Mouse (Mus musculus) hindbrain, embryonic 16.5 days (tissue): ENCODE data around the gene Ltbp4. TPM values are rescaled to one million over a fixed set of nuclear protein-coding genes. Genes with fewer than 3 reads are reported as not detected.

Source experiments
- ATAC-seq: fragments of 200-750 bp; cut with Nextera tagmentation; 2 replicates; pipeline ENCODE4 v1.8.0; 2017; ENCODE audit warnings: moderate TSS enrichment, moderate library complexity
- H3K27ac ChIP-seq: fragments of 300-500 bp; sonication (generic); 2 replicates; pipeline ENCODE4 v1.5.1; 2014; ENCODE audit warnings: low read depth, mild to moderate bottlenecking, control low read depth, low read length, moderate library complexity
- H3K27me3 ChIP-seq: fragments of 300-500 bp; sonication (generic); replicated peaks from 2 replicates; pipeline ENCODE4 v1.6.1; 2014; ENCODE audit warnings: low read length; ENCODE audit not compliant: control insufficient read depth, insufficient read depth
- H3K36me3 ChIP-seq: fragments of 300-500 bp; sonication (generic); 2 replicates; pipeline ENCODE4 v1.6.1; 2014; ENCODE audit warnings: mild to moderate bottlenecking, low read length, moderate library complexity, mixed read lengths; ENCODE audit not compliant: control insufficient read depth, insufficient read depth
- H3K4me1 ChIP-seq: fragments of 300-500 bp; sonication (generic); 2 replicates; pipeline ENCODE4 v1.6.1; 2014; ENCODE audit warnings: low read depth, low read length; ENCODE audit not compliant: control insufficient read depth, insufficient read depth
- H3K4me2 ChIP-seq: fragments of 300-500 bp; sonication (generic); 2 replicates; pipeline ENCODE4 v1.6.1; 2014; ENCODE audit warnings: mild to moderate bottlenecking, low read length, control low read depth, moderate library complexity
- H3K4me3 ChIP-seq: fragments of 300-500 bp; sonication (generic); 2 replicates; pipeline ENCODE4 v1.5.1; 2014; ENCODE audit warnings: mild to moderate bottlenecking, low read length, control low read depth, moderate library complexity
- H3K9ac ChIP-seq: fragments of 300-500 bp; sonication (generic); 2 replicates; pipeline ENCODE4 v1.6.1; 2014; ENCODE audit warnings: low read depth, mild to moderate bottlenecking, control low read depth, low read length, moderate library complexity
- H3K9me3 ChIP-seq: fragments of 300-500 bp; sonication (generic); 2 replicates; pipeline ENCODE4 v1.6.1; 2014; ENCODE audit warnings: mild to moderate bottlenecking, low read length, moderate library complexity; ENCODE audit not compliant: control insufficient read depth
- WGBS: fragments of 180-500 bp; shearing (Covaris S2); extraction: QIAGEN DNeasy Blood & Tissue Kit; methylation state at CpG from one replicate; pipeline ENCODE4 v1.1.7; 2014; 5-methylcytosine and 5-hydroxymethylcytosine counted together
- polyA plus RNA-seq: library from polyadenylated mRNA; unstranded; fragments of >200 nt; fragmentation: Nextera tagmentation; extraction: Ambion mirVana; gene quantifications from 2 replicates; pipeline ENCODE4 v1.2.1, GENCODE M21; 2015

Ltbp4 gene
- polyA plus RNA-seq, 1 experiment from 2014 or later, result 14.1 TPM

DNA sequence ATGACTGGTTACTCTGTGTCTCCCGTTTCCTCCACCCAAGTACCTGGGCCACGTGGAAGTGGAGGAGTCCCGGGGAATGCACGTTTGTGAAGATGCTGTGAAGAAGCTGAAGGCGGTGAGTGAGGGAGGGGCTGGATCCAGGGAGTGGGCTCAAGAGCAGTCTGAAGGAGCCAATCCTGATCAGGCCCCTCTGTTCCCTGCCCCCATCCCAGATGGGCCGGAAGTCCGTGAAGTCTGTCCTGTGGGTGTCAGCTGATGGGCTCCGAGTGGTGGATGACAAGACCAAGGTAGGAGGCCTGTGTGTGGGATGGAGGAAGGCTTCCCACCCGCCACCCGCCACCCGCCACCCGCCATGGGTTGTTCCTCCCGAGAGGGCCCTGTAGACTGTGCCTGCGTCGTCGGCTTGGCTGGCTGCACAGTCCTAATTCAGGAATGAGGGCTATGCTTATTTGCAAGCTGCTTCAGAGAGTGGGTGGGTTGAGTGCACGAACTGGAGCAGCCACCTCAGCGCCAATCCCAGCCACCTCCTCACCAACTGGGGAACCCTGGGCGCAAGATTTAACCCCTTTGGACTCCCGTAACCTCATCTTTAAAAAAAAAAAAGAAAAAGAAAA, 70.9 kb downstream of the Ltbp4 start:
- Histone ChIP-seq H3K4me1 (peaks cover 3% of the 10 kb centered on the region), H3K9me3 (no peaks in the 10 kb centered on the region), H3K27ac (no peak overlapping the region), H3K36me3 (peaks cover 61% of the 10 kb centered on the region), H3K4me3 (no peak overlapping the region), H3K4me2 (no peak overlapping the region), H3K27me3 (no peaks in the 10 kb centered on the region), H3K9ac (no peak overlapping the region)
- ATAC-seq, result no peak
- WGBS, result 75% methylated on average over 18 of the region's 20 CpGs

DNA sequence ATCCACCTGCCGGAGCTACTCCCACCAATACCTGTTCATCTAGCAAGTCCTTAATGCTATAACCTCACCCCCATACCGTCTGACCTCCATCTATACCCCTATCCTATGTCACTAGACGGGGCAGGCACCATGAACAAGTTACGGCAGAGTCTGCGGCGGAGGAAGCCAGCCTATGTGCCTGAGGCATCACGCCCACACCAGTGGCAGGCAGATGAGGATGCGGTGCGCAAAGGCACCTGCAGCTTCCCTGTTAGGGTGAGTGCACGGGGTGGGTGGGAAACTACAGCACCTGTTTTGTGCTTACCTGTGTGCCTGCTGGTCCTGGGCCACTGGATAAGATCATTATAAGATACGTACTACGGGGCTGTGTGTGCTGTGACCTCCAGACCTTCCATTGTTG, 72.7 kb downstream of the Ltbp4 start:
- H3K9ac ChIP-seq, result no peak overlapping the region
- H3K4me1 ChIP-seq, result peaks cover 21% of the 10 kb centered on the region
- H3K4me3 ChIP-seq, result no peak overlapping the region
- H3K27me3 ChIP-seq, result no peaks in the 10 kb centered on the region
- H3K4me2 ChIP-seq, result no peak overlapping the region
- peaks cover 47% of the 10 kb centered on the region for H3K36me3 ChIP-seq
- ATAC-seq, result no peak
- WGBS, result 92% methylated on average over 12 of the region's 12 CpGs
- H3K9me3 ChIP-seq, result no peaks in the 10 kb centered on the region
- H3K27ac ChIP-seq, result no peak overlapping the region

DNA sequence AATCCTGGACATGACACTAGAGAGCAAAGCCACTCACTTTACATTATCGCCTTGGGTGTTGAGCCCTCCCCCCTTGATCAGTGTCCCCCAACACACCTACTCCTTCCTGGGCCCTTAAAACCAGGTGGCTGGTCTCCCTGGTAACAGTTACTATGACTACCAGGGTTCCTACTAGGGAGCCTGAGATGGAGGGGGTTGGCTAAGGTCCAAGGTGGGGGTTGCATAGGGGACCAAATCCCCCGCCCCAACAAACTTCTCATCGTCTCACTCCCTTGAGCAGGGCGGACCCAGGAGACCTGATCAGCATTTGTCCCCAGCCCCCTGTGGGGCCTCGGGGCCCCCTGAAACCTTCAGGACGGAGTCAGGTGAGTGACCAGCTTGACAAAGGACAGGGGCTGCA, 75.6 kb downstream of the Ltbp4 start:
- Histone ChIP-seq H3K36me3 (peaks cover 28% of the 10 kb centered on the region), H3K4me1 (peaks cover 28% of the 10 kb centered on the region), H3K4me3 (no peak overlapping the region), H3K27ac (no peak overlapping the region), H3K9me3 (no peaks in the 10 kb centered on the region), H3K27me3 (no peaks in the 10 kb centered on the region), H3K9ac (no peak overlapping the region), H3K4me2 (no peak overlapping the region)
- ATAC-seq, result no peak
- 68% methylated on average over 6 of the region's 6 CpGs for WGBS

DNA sequence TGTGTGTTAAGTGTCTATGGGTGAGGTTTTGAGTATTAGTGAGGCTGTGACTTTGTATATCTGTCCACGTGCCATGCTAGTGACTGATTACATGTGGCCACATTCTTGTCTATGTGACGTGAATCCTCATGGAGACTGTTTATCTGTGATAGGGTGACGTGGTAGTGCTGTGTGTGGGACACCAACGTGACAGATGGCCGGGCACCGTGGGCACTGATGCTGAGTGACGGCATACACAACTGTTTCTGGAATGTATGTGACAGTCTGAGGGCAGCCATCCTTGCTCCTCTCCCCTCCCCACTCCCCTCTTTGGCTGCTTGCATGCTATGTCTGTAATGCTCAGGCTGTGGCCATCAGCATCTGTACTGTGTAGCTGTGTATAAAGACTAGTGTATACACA, 76.6 kb downstream of the Ltbp4 start:
- Histone ChIP-seq H3K4me1 (peaks cover 28% of the 10 kb centered on the region), H3K27ac (peak overlapping the region; percentile 92), H3K36me3 (peaks cover 23% of the 10 kb centered on the region), H3K9me3 (no peaks in the 10 kb centered on the region), H3K27me3 (no peaks in the 10 kb centered on the region), H3K4me3 (peak overlapping the region; percentile 72), H3K4me2 (peak overlapping the region; percentile 89), H3K9ac (peak overlapping the region; percentile 17)
- 33% methylated on average over 7 of the region's 7 CpGs for WGBS
- no peak for ATAC-seq

DNA sequence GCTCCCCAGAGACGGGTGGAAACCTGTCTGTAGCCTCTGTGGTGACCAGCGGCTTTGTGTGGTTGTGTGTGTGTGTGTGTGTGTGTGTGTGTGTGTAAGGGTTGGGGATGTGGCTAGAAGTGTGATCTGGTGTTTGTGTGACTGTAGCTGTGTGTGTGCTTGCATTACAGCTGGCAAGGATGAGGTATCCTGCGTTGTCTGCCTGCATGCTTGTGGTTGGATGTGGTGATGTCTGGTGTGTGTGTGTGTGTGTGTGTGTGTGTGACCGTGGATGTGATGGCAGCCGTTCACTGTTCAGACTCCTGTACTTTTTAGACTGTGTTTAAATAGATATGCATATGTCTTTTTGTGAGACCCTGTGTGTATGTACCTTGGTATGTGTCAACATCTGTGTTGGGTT, 77.7 kb downstream of the Ltbp4 start:
- Histone ChIP-seq H3K27me3 (no peaks in the 10 kb centered on the region), H3K9ac (peak overlapping the region; percentile 80)
- WGBS, result 12% methylated on average over 5 of the region's 5 CpGs

DNA sequence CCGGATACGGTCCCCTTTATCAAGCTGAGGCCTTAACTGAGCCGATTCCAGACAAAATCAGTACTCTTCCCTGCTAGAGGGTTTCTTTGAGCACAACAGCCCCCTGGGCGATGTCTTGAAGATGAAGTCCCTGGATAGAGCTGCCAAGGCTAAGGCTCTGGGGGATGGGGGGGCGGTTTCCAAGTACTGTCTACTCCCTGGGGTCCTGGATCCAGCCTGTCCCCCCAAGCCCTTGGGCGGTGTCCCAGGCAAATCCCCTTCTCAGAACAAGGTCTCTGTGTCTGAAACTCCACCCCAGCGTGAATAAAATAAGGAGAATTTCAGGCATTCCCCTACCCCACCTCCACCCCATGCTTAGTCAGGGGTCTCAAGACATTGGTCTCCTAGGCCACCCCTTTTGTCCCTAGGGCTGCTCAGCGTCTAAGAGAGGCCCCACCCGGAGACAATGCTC, 78.2 kb downstream of the Ltbp4 start:
- Histone ChIP-seq H3K27ac (peak overlapping the region; percentile 92), H3K9me3 (no peaks in the 10 kb centered on the region), H3K4me2 (peak overlapping the region; percentile 89), H3K9ac (peak overlapping the region; percentile 80), H3K36me3 (peaks cover 15% of the 10 kb centered on the region), H3K4me3 (peak overlapping the region; percentile 72), H3K27me3 (no peaks in the 10 kb centered on the region), H3K4me1 (peaks cover 28% of the 10 kb centered on the region)
- WGBS, result 2% methylated on average over 9 of the region's 9 CpGs
- ATAC-seq, result peak; percentile 7; the same call in 1 of the 2 replicates

More for the DNA sequence above, 77.7 kb downstream of the Ltbp4 start:
- ATAC-seq, result 0 out of 2 replicates have a peak, but pooled peaks have one; percentile 1
- peak overlapping the region; percentile 92 for H3K27ac ChIP-seq
- H3K4me1 ChIP-seq, result peaks cover 28% of the 10 kb centered on the region
- peak overlapping the region; percentile 89 for H3K4me2 ChIP-seq
- peaks cover 19% of the 10 kb centered on the region for H3K36me3 ChIP-seq
- H3K9me3 ChIP-seq, result no peaks in the 10 kb centered on the region
- peak overlapping the region; percentile 72 for H3K4me3 ChIP-seq

DNA sequence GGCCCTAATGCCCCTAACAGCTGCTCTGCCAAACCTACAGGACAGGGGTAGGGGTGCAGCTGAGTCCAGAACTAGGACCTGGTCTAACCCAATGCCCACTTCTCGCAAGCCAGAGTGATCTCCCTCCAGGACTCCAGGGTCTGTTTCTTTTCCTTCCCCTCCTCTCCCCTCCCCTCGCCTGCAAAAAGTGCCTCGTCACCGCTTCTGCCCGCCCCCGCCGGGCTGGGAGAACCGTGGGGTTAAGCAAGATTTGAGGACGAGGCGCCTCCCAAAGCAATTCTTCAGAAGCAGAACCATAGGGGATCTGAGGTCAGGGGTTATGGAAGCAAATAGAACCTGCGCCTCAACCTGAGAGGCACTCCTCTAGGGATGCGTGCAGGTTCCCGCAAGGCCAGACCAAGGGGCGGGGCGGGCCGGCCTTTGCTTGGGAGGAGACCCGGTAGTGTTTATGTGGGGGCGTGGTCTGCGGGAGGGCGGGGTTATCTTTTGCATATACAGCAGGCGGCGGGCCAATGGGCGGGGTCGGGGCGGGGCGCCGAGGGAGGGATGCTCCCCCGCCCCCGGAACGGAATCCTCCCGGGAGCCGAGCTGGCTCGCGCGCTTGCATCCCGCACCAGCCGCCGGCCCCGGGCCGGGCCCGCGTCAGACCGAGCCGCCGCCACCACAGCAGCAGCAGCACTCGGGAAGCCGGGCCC, 79.1 kb downstream of the Ltbp4 start, which contains the start of gene Numbl:
Gene Numbl, plus strand, starts transcription at position 229 of the 695 bp plus-strand sequence.
- peaks cover 11% of the 10 kb centered on the region for H3K36me3 ChIP-seq
- ATAC-seq, result peak; percentile 73
- H3K4me2 ChIP-seq, result peak within 1 kb of the TSS; percentile 89
- H3K9me3 ChIP-seq, result no peaks in the 10 kb centered on the region
- H3K27ac ChIP-seq, result peak within 1 kb of the TSS; percentile 92
- H3K27me3 ChIP-seq, result no peaks in the 10 kb centered on the region
- H3K4me1 ChIP-seq, result peaks cover 28% of the 10 kb centered on the region
- WGBS, result under 1% methylated on average over 35 of the region's 47 CpGs
- H3K9ac ChIP-seq, result peak within 1 kb of the TSS; percentile 80
- H3K4me3 ChIP-seq, result peak within 1 kb of the TSS; percentile 72

DNA sequence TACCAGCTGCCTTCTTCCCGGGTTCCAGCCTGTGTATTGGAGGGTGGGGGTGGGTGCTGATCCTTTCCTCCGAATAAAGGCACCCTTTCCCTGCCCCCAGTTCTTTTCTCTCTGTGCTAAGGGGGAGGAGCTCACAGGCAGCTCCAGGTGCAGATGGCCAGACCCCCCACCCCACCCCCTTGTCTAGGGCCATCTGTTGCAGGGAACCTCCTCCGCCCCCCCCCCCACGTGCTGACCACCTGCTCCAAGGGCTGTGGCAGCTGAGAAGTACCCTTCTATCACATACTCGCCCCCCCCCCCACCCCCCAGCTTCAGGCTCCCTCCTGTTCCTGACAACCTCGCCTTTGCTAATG, 79.7 kb downstream of the Ltbp4 start:
- Histone ChIP-seq H3K4me3 (peak overlapping the region; percentile 72), H3K4me1 (peaks cover 28% of the 10 kb centered on the region), H3K4me2 (peak overlapping the region; percentile 89), H3K27me3 (no peaks in the 10 kb centered on the region), H3K9ac (peak overlapping the region; percentile 80), H3K9me3 (no peaks in the 10 kb centered on the region), H3K27ac (peak overlapping the region; percentile 92), H3K36me3 (peaks cover 6% of the 10 kb centered on the region)
- ATAC-seq, result peak; percentile 18; the same call in 1 of the 2 replicates
- WGBS, result 3% methylated on average over 4 of the region's 6 CpGs

DNA sequence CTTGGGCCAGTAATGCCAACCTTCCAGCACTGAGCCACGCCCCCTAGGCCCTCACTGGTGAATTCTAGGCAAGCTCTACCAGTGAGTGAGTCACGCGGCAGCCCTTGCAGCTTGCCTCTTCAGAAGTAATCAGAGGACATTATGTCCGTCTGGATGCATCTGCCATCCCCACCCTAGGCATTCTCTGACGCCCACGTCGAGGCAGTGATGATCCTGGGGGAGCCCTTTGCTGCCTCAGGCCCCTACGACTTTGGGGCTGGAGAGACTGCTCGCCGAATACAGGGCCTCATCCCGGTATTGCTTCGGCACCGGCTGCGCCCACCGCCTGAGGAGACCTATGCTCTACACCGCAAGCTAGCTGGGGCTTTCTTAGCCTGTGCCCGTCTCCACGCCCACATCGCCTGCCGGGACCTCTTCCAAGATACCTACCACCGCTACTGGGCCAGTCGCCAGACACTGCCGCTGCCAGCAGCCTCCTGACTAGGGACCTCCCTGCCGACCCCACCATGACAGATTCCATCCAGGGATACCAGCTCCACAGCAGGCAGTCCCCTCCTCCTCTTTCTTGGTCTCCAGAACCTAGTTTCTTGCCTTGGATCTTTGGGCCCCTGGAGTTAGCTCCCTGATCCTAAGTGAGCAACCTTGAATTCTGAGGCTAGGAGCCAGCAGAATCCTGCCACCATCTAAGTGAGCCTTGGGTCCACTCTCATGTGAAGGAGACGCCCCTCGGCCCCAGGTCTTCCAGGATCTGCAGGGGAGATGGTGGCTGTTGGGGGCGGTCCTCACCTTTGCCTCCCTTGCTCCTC, 80.2 kb downstream of the Ltbp4 start:
- Histone ChIP-seq H3K9ac (peak overlapping the region; percentile 50), H3K4me2 (peak overlapping the region; percentile 89), H3K27ac (peak overlapping the region; percentile 92), H3K9me3 (no peaks in the 10 kb centered on the region), H3K36me3 (peaks cover under 1% of the 10 kb centered on the region; the same call in 1 of the 2 replicates), H3K4me1 (peaks cover 28% of the 10 kb centered on the region), H3K27me3 (no peaks in the 10 kb centered on the region), H3K4me3 (peak overlapping the region; percentile 72)
- 7% methylated on average over 27 of the region's 27 CpGs for WGBS
- ATAC-seq, result peak; percentile 18
